Mouse (Mus musculus) heart, embryonic 16.5 days (tissue): ENCODE results near the gene B3gat1. TPM values are rescaled to one million over a fixed set of nuclear protein-coding genes. Genes with fewer than 3 reads are reported as not detected.
A peak's percentile ranks its signal among the peaks of the same experiment; 100 is the strongest.

Experiments used
- ATAC-seq: fragments of 200-750 bp; cut with Nextera tagmentation; replicated peaks from 2 replicates; pipeline ENCODE4 v1.8.0; 2017; ENCODE audit warnings: moderate number of reproducible peaks; ENCODE audit not compliant: insufficient read depth, low FRiP score; ENCODE audit errors: extremely low read depth
- H3K27ac ChIP-seq: fragments of 300-500 bp; sonication (generic); 2 replicates; pipeline ENCODE4 v1.5.1; 2014; ENCODE audit warnings: mild to moderate bottlenecking, low read length, control low read depth, moderate library complexity
- H3K27me3 ChIP-seq: fragments of 300-500 bp; sonication (generic); 2 replicates; pipeline ENCODE4 v1.6.1; 2014; ENCODE audit warnings: low read length, mixed read lengths; ENCODE audit not compliant: control insufficient read depth, insufficient read depth
- H3K36me3 ChIP-seq: fragments of 300-500 bp; sonication (generic); 2 replicates; pipeline ENCODE4 v1.6.1; 2014; ENCODE audit not compliant: control insufficient read depth, insufficient read depth
- H3K4me1 ChIP-seq: fragments of 300-500 bp; sonication (generic); 2 replicates; pipeline ENCODE4 v1.6.1; 2014; ENCODE audit warnings: low read length, mixed read lengths; ENCODE audit not compliant: control insufficient read depth, insufficient read depth
- H3K4me2 ChIP-seq: fragments of 300-500 bp; sonication (generic); 2 replicates; pipeline ENCODE4 v1.6.1; 2014; ENCODE audit warnings: low read depth, mild to moderate bottlenecking, control low read depth, low read length
- H3K4me3 ChIP-seq: fragments of 300-500 bp; sonication (generic); 2 replicates; pipeline ENCODE4 v1.5.1; 2014; ENCODE audit warnings: mild to moderate bottlenecking, control low read depth, low read length
- H3K9ac ChIP-seq: fragments of 300-500 bp; sonication (generic); 2 replicates; pipeline ENCODE4 v1.6.1; 2014; ENCODE audit warnings: low read length, control low read depth
- H3K9me3 ChIP-seq: fragments of 300-500 bp; sonication (generic); replicated peaks from 2 replicates; pipeline ENCODE4 v1.6.1; 2016; ENCODE audit warnings: low read length; ENCODE audit not compliant: control insufficient read depth
- WGBS: fragments of 180-500 bp; shearing (Covaris S2); extraction: QIAGEN DNeasy Blood & Tissue Kit; methylation state at CpG from one replicate; pipeline ENCODE4 v1.1.7; 2014; 5-methylcytosine and 5-hydroxymethylcytosine counted together
- polyA plus RNA-seq: library from polyadenylated mRNA; unstranded; fragments of >200 nt; fragmentation: Nextera tagmentation; extraction: Ambion mirVana; gene quantifications from 2 replicates; pipeline ENCODE4 v1.2.1, GENCODE M21; 2015

B3gat1 gene
- 0.05 TPM in 1 of 2 replicates, not detected in the other for polyA plus RNA-seq

- peak within 1 kb of the TSS; percentile 49 for H3K4me3 ChIP-seq
- H3K27me3 ChIP-seq, result peaks cover 42% of the 10 kb centered on the region
- H3K4me2 ChIP-seq, result peak within 1 kb of the TSS; percentile 72
- H3K9me3 ChIP-seq, result no peaks in the 10 kb centered on the region
- H3K9ac ChIP-seq, result no peak within 1 kb of the TSS
- H3K27ac ChIP-seq, result no peak within 1 kb of the TSS
- peaks cover 4% of the 10 kb centered on the region; the same call in 1 of the 2 replicates for H3K4me1 ChIP-seq
- no peak for ATAC-seq
- no peaks in the 10 kb centered on the region for H3K36me3 ChIP-seq
- WGBS, result under 1% methylated on average over 52 of the region's 65 CpGs
Observed at GRCm38 (mm10) chr9:26733206-26733891, at the start of gene B3gat1. B3gat1 (plus strand) TSS chr9:26733728.

GRCm38 (mm10) chr9:26689171-26689570 lies 44.4 kb upstream of the B3gat1 start:
- Histone ChIP-seq H3K9me3 (no peaks in the 10 kb centered on the region), H3K4me2 (no peak overlapping the region), H3K4me3 (no peak overlapping the region), H3K27me3 (no peaks in the 10 kb centered on the region), H3K27ac (no peak overlapping the region), H3K36me3 (no peaks in the 10 kb centered on the region), H3K4me1 (no peaks in the 10 kb centered on the region), H3K9ac (no peak overlapping the region)
- ATAC-seq, result no peak
- 64% methylated on average over 1 of the region's 1 CpGs for WGBS

- Histone ChIP-seq H3K4me3 (no peak overlapping the region), H3K36me3 (no peaks in the 10 kb centered on the region), H3K4me1 (no peaks in the 10 kb centered on the region), H3K9me3 (no peaks in the 10 kb centered on the region), H3K27ac (no peak overlapping the region), H3K4me2 (no peak overlapping the region), H3K9ac (no peak overlapping the region), H3K27me3 (no peaks in the 10 kb centered on the region)
- 60% methylated on average over 7 of the region's 7 CpGs for WGBS
- ATAC-seq, result no peak
Observed at GRCm38 (mm10) chr9:26689956-26690698, 43.4 kb upstream of the B3gat1 start.

- no peaks in the 10 kb centered on the region for H3K4me1 ChIP-seq
- 66% methylated on average over 4 of the region's 4 CpGs for WGBS
- no peak overlapping the region for H3K27ac ChIP-seq
- no peak for ATAC-seq
- H3K4me2 ChIP-seq, result no peak overlapping the region
- no peaks in the 10 kb centered on the region for H3K27me3 ChIP-seq
- H3K4me3 ChIP-seq, result no peak overlapping the region
- no peaks in the 10 kb centered on the region for H3K36me3 ChIP-seq
- no peaks in the 10 kb centered on the region for H3K9me3 ChIP-seq
- no peak overlapping the region for H3K9ac ChIP-seq
Observed at GRCm38 (mm10) chr9:26692641-26693040, 40.9 kb upstream of the B3gat1 start.

GRCm38 (mm10) chr9:26694656-26695055 lies 38.9 kb upstream of the B3gat1 start:
- Histone ChIP-seq H3K27ac (no peak overlapping the region), H3K4me1 (no peaks in the 10 kb centered on the region), H3K36me3 (no peaks in the 10 kb centered on the region), H3K4me3 (no peak overlapping the region), H3K9ac (no peak overlapping the region), H3K4me2 (no peak overlapping the region), H3K9me3 (no peaks in the 10 kb centered on the region), H3K27me3 (no peaks in the 10 kb centered on the region)
- whole genome bisulfite sequencing, result 80% methylated on average over 3 of the region's 3 CpGs
- ATAC-seq, result no peak

GRCm38 (mm10) chr9:26695178-26695577 lies 38.4 kb upstream of the B3gat1 start:
- Histone ChIP-seq H3K9me3 (no peaks in the 10 kb centered on the region), H3K4me2 (no peak overlapping the region), H3K4me3 (no peak overlapping the region), H3K4me1 (no peaks in the 10 kb centered on the region), H3K27ac (no peak overlapping the region), H3K9ac (no peak overlapping the region), H3K36me3 (no peaks in the 10 kb centered on the region), H3K27me3 (no peaks in the 10 kb centered on the region)
- WGBS, result 71% methylated on average over 5 of the region's 5 CpGs
- no peak for ATAC-seq

GRCm38 (mm10) chr9:26698286-26698685 lies 35.2 kb upstream of the B3gat1 start:
- Histone ChIP-seq H3K9ac (no peak overlapping the region), H3K27ac (no peak overlapping the region), H3K9me3 (peaks cover 2% of the 10 kb centered on the region; the same call in 1 of the 2 replicates), H3K4me3 (no peak overlapping the region), H3K36me3 (no peaks in the 10 kb centered on the region), H3K4me1 (no peaks in the 10 kb centered on the region), H3K27me3 (no peaks in the 10 kb centered on the region), H3K4me2 (no peak overlapping the region)
- ATAC-seq, result no peak
- 77% methylated on average over 2 of the region's 2 CpGs for WGBS

GRCm38 (mm10) chr9:26700329-26700728 lies 33.2 kb upstream of the B3gat1 start:
- Histone ChIP-seq H3K4me3 (no peak overlapping the region), H3K4me1 (no peaks in the 10 kb centered on the region), H3K27ac (no peak overlapping the region), H3K4me2 (no peak overlapping the region), H3K36me3 (no peaks in the 10 kb centered on the region), H3K27me3 (no peaks in the 10 kb centered on the region), H3K9me3 (peaks cover 2% of the 10 kb centered on the region; the same call in 1 of the 2 replicates), H3K9ac (no peak overlapping the region)
- WGBS, result 74% methylated on average over 2 of the region's 2 CpGs
- ATAC-seq, result no peak

- no peak overlapping the region for H3K4me2 ChIP-seq
- WGBS, result 51% methylated on average over 3 of the region's 3 CpGs
- no peaks in the 10 kb centered on the region for H3K36me3 ChIP-seq
- ATAC-seq, result no peak
- H3K4me3 ChIP-seq, result no peak overlapping the region
- H3K27me3 ChIP-seq, result no peaks in the 10 kb centered on the region
- no peaks in the 10 kb centered on the region for H3K4me1 ChIP-seq
- H3K9me3 ChIP-seq, result no peaks in the 10 kb centered on the region
- no peak overlapping the region for H3K27ac ChIP-seq
- no peak overlapping the region for H3K9ac ChIP-seq
Observed at GRCm38 (mm10) chr9:26718388-26718787, 15.1 kb upstream of the B3gat1 start.
